In genomic region chr15:89195690-89196312, GRCm38 (mm10) we compare ENCODE assay signal across 8 mouse cellular contexts. TPM values are rescaled to one million over a fixed set of nuclear protein-coding genes. Genes with fewer than 3 reads are reported as not detected.
DNase-seq lines count a peak whose midpoint lies in the region; ATAC-seq and TF ChIP-seq lines count a peak whose summit lies in the region.

No protein-coding gene starts in this region.

- peak overlapping the region; percentile 98 for H3K9ac ChIP-seq in heart, embryonic 15.5 days
- H3K9ac ChIP-seq in liver, postnatal 0 days (replicated peaks) = peak overlapping the region; percentile 98
- peak overlapping the region; percentile 98 for H3K9ac ChIP-seq in neural tube, embryonic 14.5 days (replicated peaks; ENCODE audit: low read depth, low read length)

- ATAC-seq in heart, embryonic 15.5 days (replicated peaks; ENCODE audit: insufficient number of reproducible peaks, insufficient read depth, low FRiP score, low read depth) = peak; percentile 94
- ATAC-seq in liver, postnatal 0 days = peak; percentile 92
- ATAC-seq in neural tube, embryonic 14.5 days (ENCODE audit: low read depth) = peak; percentile 91

- no peaks in the 10 kb centered on the region for H3K27me3 ChIP-seq in forebrain, embryonic 10.5 days (ENCODE audit: poor library complexity, severe bottlenecking)
- H3K27me3 ChIP-seq in heart, embryonic 15.5 days = no peaks in the 10 kb centered on the region
- H3K27me3 ChIP-seq in liver, postnatal 0 days (ENCODE audit: insufficient read depth, low read length) = no peaks in the 10 kb centered on the region
- H3K27me3 ChIP-seq in neural tube, embryonic 14.5 days (ENCODE audit: control insufficient read depth, insufficient read depth, low read length) = no peaks in the 10 kb centered on the region

- no peaks in the 10 kb centered on the region for H3K9me3 ChIP-seq in forebrain, embryonic 10.5 days
- no peaks in the 10 kb centered on the region for H3K9me3 ChIP-seq in heart, embryonic 15.5 days (replicated peaks)
- H3K9me3 ChIP-seq in liver, postnatal 0 days (ENCODE audit: low read length) = no peaks in the 10 kb centered on the region
- H3K9me3 ChIP-seq in neural tube, embryonic 14.5 days (ENCODE audit: control insufficient read depth, low read length) = no peaks in the 10 kb centered on the region

- peak overlapping the region; percentile 92 for H3K4me3 ChIP-seq in brown adipose tissue, adult 24 weeks (ENCODE audit: insufficient read depth, low read depth, low read length)
- H3K4me3 ChIP-seq in forebrain, embryonic 10.5 days = peak overlapping the region; percentile 96
- peak overlapping the region; percentile 98 for H3K4me3 ChIP-seq in heart, embryonic 15.5 days
- peak overlapping the region; percentile 96 for H3K4me3 ChIP-seq in liver, postnatal 0 days (ENCODE audit: low read depth, low read length)
- peak overlapping the region; percentile 93 for H3K4me3 ChIP-seq in neural tube, embryonic 14.5 days (ENCODE audit: low read depth, low read length)

- H3K36me3 ChIP-seq in forebrain, embryonic 10.5 days (replicated peaks) = peaks cover 22% of the 10 kb centered on the region
- no peaks in the 10 kb centered on the region for H3K36me3 ChIP-seq in heart, embryonic 15.5 days
- H3K36me3 ChIP-seq in liver, postnatal 0 days (replicated peaks; ENCODE audit: insufficient read depth, low read length) = no peaks in the 10 kb centered on the region
- no peaks in the 10 kb centered on the region for H3K36me3 ChIP-seq in neural tube, embryonic 14.5 days (ENCODE audit: control insufficient read depth, insufficient read depth, low read length)

- peaks cover 4% of the 10 kb centered on the region; the same call in 1 of the 2 replicates for H3K4me1 ChIP-seq in brown adipose tissue, adult 24 weeks (ENCODE audit: control insufficient read depth, insufficient read depth, insufficient read length, low read length)
- H3K4me1 ChIP-seq in forebrain, embryonic 10.5 days = peaks cover 24% of the 10 kb centered on the region
- peaks cover 17% of the 10 kb centered on the region for H3K4me1 ChIP-seq in heart, embryonic 15.5 days (replicated peaks)
- H3K4me1 ChIP-seq in liver, postnatal 0 days (ENCODE audit: insufficient read depth) = peaks cover 18% of the 10 kb centered on the region
- H3K4me1 ChIP-seq in neural tube, embryonic 14.5 days (ENCODE audit: control insufficient read depth, insufficient read depth, low read length) = peaks cover 6% of the 10 kb centered on the region

- peak overlapping the region; percentile 92 for H3K27ac ChIP-seq in brown adipose tissue, adult 24 weeks (replicated peaks; ENCODE audit: low read depth, low read length)
- H3K27ac ChIP-seq in forebrain, embryonic 10.5 days = peak overlapping the region; percentile 99
- peak overlapping the region; percentile 99 for H3K27ac ChIP-seq in heart, embryonic 15.5 days
- H3K27ac ChIP-seq in liver, postnatal 0 days (ENCODE audit: low read depth) = peak overlapping the region; percentile 99
- peak overlapping the region; percentile 98 for H3K27ac ChIP-seq in neural tube, embryonic 14.5 days (ENCODE audit: low read depth, low read length)

- no peak for TF ChIP-seq CTCF in liver, postnatal 0 days (IDR thresholded peaks at IDR 0.05; ENCODE audit: low read depth)

- no peak for TF ChIP-seq EP300 in liver, postnatal 0 days (IDR thresholded peaks at IDR 0.05; ENCODE audit: low read depth)

- WGBS in forebrain, embryonic 10.5 days = under 1% methylated on average over 25 of the region's 25 CpGs
- WGBS in heart, embryonic 15.5 days = under 1% methylated on average over 25 of the region's 25 CpGs
- WGBS in liver, postnatal 0 days (ENCODE audit: insufficient replicate concordance) = under 1% methylated on average over 23 of the region's 25 CpGs
- WGBS in neural tube, embryonic 14.5 days = under 1% methylated on average over 25 of the region's 25 CpGs

- DNase-seq in CD8-positive naive resting alpha-beta T cell, adult 2 months (ENCODE audit: low read depth in 2 of 2, low spot score in 2 of 2) = peak; percentile 63 to 81
- peak; percentile 89 for DNase-seq in forebrain, embryonic 10.5 days (ENCODE audit: extremely low spot score, low spot score)
- DNase-seq in kidney, postnatal 25 days = peak; percentile 97
- DNase-seq in liver, postnatal 0 days = peak; percentile 92
- peak; percentile 96 for DNase-seq in testis, postnatal 10 days (ENCODE audit: low spot score)

- H3K4me2 ChIP-seq in heart, embryonic 15.5 days = peak overlapping the region; percentile 79
- peak overlapping the region; percentile 95 for H3K4me2 ChIP-seq in liver, postnatal 0 days (ENCODE audit: low read depth, low read length)
- H3K4me2 ChIP-seq in neural tube, embryonic 14.5 days (ENCODE audit: low read depth, low read length) = peak overlapping the region; percentile 79

RNA-seq across cellular contexts. Expression of gene Dennd6b, which starts 0.5 kb away (rescaled TPM):
- 1.8 and 2.2 TPM in 2 replicates for polyA plus RNA-seq in brown adipose tissue, adult 24 weeks (2012; ENCODE audit: insufficient read depth, insufficient read length, missing spikeins)
- polyA plus RNA-seq in forebrain, embryonic 10.5 days (2016; fragmentation: Nextera tagmentation; extraction: Ambion mirVana) = 26.4 and 27.7 TPM in 2 replicates
- polyA plus RNA-seq in heart, embryonic 15.5 days (2015; fragmentation: Nextera tagmentation; extraction: Ambion mirVana) = 15.3 and 18.2 TPM in 2 replicates
- polyA plus RNA-seq in liver, postnatal 0 days (2015; fragmentation: Nextera tagmentation; extraction: Ambion mirVana) = 2.6 and 2.7 TPM in 2 replicates
- 83.0 and 94.5 TPM in 2 replicates for polyA plus RNA-seq in neural tube, embryonic 14.5 days (2014; fragmentation: Nextera tagmentation; extraction: Ambion mirVana)

RNA-seq across cellular contexts. Expression of gene Plxnb2, which starts 15.2 kb away (rescaled TPM):
- polyA plus RNA-seq in brown adipose tissue, adult 24 weeks (2012; ENCODE audit: insufficient read depth, insufficient read length, missing spikeins) = 5.4 and 7.5 TPM in 2 replicates
- 144 and 155 TPM in 2 replicates for polyA plus RNA-seq in forebrain, embryonic 10.5 days (2016; fragmentation: Nextera tagmentation; extraction: Ambion mirVana)
- polyA plus RNA-seq in heart, embryonic 15.5 days (2015; fragmentation: Nextera tagmentation; extraction: Ambion mirVana) = 76.5 and 109 TPM in 2 replicates
- 27.2 and 29.7 TPM in 2 replicates for polyA plus RNA-seq in liver, postnatal 0 days (2015; fragmentation: Nextera tagmentation; extraction: Ambion mirVana)
- 66.4 and 100 TPM in 2 replicates for polyA plus RNA-seq in neural tube, embryonic 14.5 days (2014; fragmentation: Nextera tagmentation; extraction: Ambion mirVana)

RNA-seq across cellular contexts. Expression of gene Ppp6r2, which starts 15.6 kb away (rescaled TPM):
- polyA plus RNA-seq in brown adipose tissue, adult 24 weeks (2012; ENCODE audit: insufficient read depth, insufficient read length, missing spikeins) = 23.0 and 25.7 TPM in 2 replicates
- 24.2 and 28.8 TPM in 2 replicates for polyA plus RNA-seq in forebrain, embryonic 10.5 days (2016; fragmentation: Nextera tagmentation; extraction: Ambion mirVana)
- 18.6 and 22.7 TPM in 2 replicates for polyA plus RNA-seq in heart, embryonic 15.5 days (2015; fragmentation: Nextera tagmentation; extraction: Ambion mirVana)
- 13.9 and 18.1 TPM in 2 replicates for polyA plus RNA-seq in liver, postnatal 0 days (2015; fragmentation: Nextera tagmentation; extraction: Ambion mirVana)
- polyA plus RNA-seq in neural tube, embryonic 14.5 days (2014; fragmentation: Nextera tagmentation; extraction: Ambion mirVana) = 85.5 and 92.7 TPM in 2 replicates

RNA-seq across cellular contexts. Expression of gene Mapk11, which starts 46.4 kb away (rescaled TPM):
- 1.1 and 2.5 TPM in 2 replicates for polyA plus RNA-seq in brown adipose tissue, adult 24 weeks (2012; ENCODE audit: insufficient read depth, insufficient read length, missing spikeins)
- 35.7 and 36.3 TPM in 2 replicates for polyA plus RNA-seq in forebrain, embryonic 10.5 days (2016; fragmentation: Nextera tagmentation; extraction: Ambion mirVana)
- polyA plus RNA-seq in heart, embryonic 15.5 days (2015; fragmentation: Nextera tagmentation; extraction: Ambion mirVana) = 3.1 and 4.1 TPM in 2 replicates
- polyA plus RNA-seq in liver, postnatal 0 days (2015; fragmentation: Nextera tagmentation; extraction: Ambion mirVana) = 0.66 and 0.81 TPM in 2 replicates
- polyA plus RNA-seq in neural tube, embryonic 14.5 days (2014; fragmentation: Nextera tagmentation; extraction: Ambion mirVana) = 24.9 and 32.9 TPM in 2 replicates

RNA-seq across cellular contexts. Expression of gene Mapk12, which starts 55.3 kb away (rescaled TPM):
- polyA plus RNA-seq in brown adipose tissue, adult 24 weeks (2012; ENCODE audit: insufficient read depth, insufficient read length, missing spikeins) = 6.6 and 7.5 TPM in 2 replicates
- polyA plus RNA-seq in forebrain, embryonic 10.5 days (2016; fragmentation: Nextera tagmentation; extraction: Ambion mirVana) = 34.9 and 38.4 TPM in 2 replicates
- 16.0 and 19.1 TPM in 2 replicates for polyA plus RNA-seq in heart, embryonic 15.5 days (2015; fragmentation: Nextera tagmentation; extraction: Ambion mirVana)
- polyA plus RNA-seq in liver, postnatal 0 days (2015; fragmentation: Nextera tagmentation; extraction: Ambion mirVana) = 2.1 and 2.4 TPM in 2 replicates
- polyA plus RNA-seq in neural tube, embryonic 14.5 days (2014; fragmentation: Nextera tagmentation; extraction: Ambion mirVana) = 2.9 and 5.2 TPM in 2 replicates

Comparison
In these comparisons a context has a peak if more than half of its experiments do, and no peak if none do; other contexts are left out.
1. Peak in every context shown above with its lines: DNase-seq, ATAC-seq, H3K4me3 ChIP-seq and H3K27ac ChIP-seq.